Mouse (Mus musculus) brain, embryonic 18.5 days (tissue): ENCODE results near the gene Gm12794.
"Not testable (repeated sequence)": the region's sequence is repeated elsewhere in the genome, so short reads cannot be mapped to it uniquely, and the experiment has no call there.

ENCODE experiments used
- DNase-seq: peaks from one replicate; pipeline ENCODE4 v3.0.0-alpha.2; 2012; ENCODE audit warnings: low read depth, low spot score

Gm12794 gene

GRCm38 (mm10) chr4:101940107-101940506 is at the start of gene Gm12794:
Gene Gm12794, plus strand, starts transcription at chr4:101940407.
- DNase-seq, result not testable (repeated sequence)

GRCm38 (mm10) chr4:101893656-101894420 is 46.4 kb upstream of the Gm12794 start, which contains the start of gene C130073F10Rik:
Gene C130073F10Rik, minus strand, starts transcription at chr4:101893789.
- no peak for DNase-seq

DNA sequence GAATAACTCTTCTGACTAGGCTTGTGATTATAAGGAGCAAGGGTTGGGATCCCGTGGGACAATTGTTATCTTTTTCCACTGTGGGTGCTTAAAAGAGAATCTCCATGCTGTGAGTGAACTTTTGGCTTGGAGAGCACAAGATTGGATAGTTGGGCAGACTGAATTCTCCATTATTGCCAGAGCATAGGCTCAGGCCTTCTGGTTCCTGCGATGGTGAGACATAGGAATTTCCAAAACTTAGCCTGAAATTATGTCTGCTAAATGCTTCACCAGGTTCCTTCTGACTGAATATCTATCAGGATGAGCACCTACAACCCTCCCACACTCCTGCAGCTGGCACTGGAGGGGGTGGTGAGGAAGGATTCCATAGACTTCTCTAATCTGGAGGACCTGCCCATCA is 31.4 kb upstream of the Gm12794 start, which contains the start of gene Gm12800:
Gm12800 (plus strand) TSS at position 301 of the 400 bp plus-strand sequence.
- DNase-seq, result not testable (repeated sequence)

GRCm38 (mm10) chr4:101980949-101981348 is 40.7 kb downstream of the Gm12794 start, which contains the start of gene Gm12790:
Gene Gm12790, minus strand, starts transcription at chr4:101981049.
- not testable (repeated sequence) for DNase-seq

DNA sequence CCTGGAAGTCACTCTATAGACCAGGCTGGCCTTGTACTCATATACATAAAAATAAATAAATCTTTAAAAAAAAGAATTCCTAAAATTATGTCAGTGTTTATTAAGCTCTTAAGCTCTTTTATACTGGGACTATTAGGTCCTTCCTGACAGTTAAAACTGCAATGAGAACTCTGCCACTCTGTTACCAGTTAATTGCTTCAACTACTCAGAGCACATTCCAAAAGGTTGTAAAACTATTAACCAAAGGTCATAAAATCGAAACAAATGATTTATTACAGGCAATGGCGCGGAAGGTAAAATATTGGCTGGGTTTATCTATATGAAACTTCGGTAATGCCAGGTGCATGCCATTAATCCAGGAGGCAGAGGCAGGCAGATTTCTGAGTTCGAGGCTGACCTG is 45.5 kb downstream of the Gm12794 start:
- DNase-seq, result no peak

DNA sequence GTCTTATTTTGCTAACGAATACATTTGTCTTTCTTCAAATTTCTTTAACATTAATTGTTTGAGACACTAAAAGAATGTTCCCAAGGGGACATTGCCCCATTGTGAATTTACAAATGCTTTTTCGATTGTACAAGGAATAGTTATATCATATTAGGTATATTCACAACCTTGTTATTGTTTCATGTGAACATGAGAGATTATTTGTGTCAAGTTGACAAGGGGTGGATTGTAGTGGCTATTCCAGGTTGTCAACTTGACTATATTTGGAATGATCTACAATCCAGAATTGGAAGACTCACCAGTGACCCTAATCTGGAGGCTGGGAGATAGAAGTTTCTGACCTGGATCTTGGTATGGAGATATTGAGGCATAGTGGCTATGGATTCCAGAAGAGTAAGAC is 46.1 kb downstream of the Gm12794 start, which contains the start of gene Gm12789:
Gm12789 (plus strand) TSS at position 301 of the 400 bp plus-strand sequence.
- not testable (repeated sequence) for DNase-seq
